Mouse (Mus musculus): ENCODE measurements around the gene Cacnb2. TPM values are rescaled to one million over a fixed set of nuclear protein-coding genes. Genes with fewer than 3 reads are reported as not detected.

Gene Cacnb2
- polyA plus RNA-seq, 1 experiment from 2014 or later: 2.7 TPM

DNA sequence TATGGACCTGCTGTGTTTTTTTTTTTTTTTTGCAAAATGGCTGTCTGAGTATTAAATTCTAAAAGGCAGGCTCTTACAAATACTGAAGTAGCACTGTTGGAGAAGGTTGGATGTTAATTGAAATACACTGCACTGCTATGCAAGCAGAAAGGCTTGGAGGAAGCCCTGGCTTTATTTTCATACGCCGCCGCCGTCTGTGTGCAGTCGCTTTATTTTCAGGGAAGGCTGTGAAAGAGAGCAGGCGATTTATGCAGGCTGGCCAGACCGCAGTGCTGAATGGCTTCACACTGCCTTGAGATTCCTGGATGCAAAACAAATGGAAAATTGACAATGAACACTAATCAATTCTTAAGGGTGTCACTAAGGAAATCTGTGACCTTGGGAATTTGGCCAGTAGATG, 137.5 kb downstream of the Cacnb2 start:
- Histone ChIP-seq H3K27me3 (ENCODE audit: poor library complexity, severe bottlenecking) (no peaks in the 10 kb centered on the region), H3K36me3 (replicated peaks) (no peaks in the 10 kb centered on the region), H3K27ac (no peak overlapping the region), H3K9me3 (no peaks in the 10 kb centered on the region), H3K4me1 (peaks cover 18% of the 10 kb centered on the region), H3K4me3 (no peak overlapping the region)
- WGBS: 70% methylated on average over 7 of the region's 7 CpGs
- DNase-seq (ENCODE audit: extremely low spot score, low spot score): no peak

DNA sequence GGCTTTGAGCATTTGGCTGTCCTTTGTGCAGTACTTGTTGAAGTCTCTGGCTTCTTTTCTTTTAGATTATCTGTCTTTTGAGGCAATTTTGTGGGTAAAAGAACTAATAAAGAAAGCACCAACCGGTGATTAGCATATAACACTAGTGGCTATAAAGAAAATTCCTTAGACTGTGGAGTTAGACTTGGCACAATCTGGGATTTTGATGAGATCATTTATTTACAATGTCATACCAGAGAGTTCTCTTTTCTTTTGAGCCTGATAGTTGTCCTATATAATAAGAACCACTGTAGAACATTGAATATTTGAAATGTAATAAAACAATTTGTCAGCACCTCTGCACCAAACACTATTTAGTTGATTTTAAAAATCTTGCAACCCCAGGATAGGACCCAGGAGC, 141.9 kb downstream of the Cacnb2 start:
- DNase-seq (ENCODE audit: extremely low spot score, low spot score): no peak
- Histone ChIP-seq H3K4me1 (peaks cover 7% of the 10 kb centered on the region; the same call in 1 of the 2 replicates), H3K27me3 (ENCODE audit: poor library complexity, severe bottlenecking) (no peaks in the 10 kb centered on the region), H3K36me3 (replicated peaks) (no peaks in the 10 kb centered on the region), H3K4me3 (no peak overlapping the region), H3K9me3 (no peaks in the 10 kb centered on the region), H3K27ac (no peak overlapping the region)
- WGBS: 92% methylated on average over 1 of the region's 1 CpGs

DNA sequence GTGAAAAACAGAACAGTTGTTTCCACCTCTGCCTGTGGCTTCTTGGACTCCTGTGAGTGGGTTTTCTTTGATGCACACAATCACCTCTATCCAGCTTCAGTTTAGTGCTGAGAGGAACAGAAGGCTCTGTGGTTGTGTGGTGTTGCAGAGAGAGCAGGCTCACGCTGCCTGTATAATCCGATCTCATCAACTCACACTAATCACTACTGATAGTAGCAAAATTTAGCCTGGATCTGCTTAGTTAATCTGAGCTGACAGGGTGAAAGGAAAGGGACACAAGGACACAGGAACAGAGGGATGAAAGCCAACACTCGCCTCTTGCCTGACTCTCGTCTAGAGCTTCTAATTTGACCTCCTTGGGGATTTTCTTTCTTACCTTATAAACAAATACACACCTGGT, 160.0 kb downstream of the Cacnb2 start:
- no peaks in the 10 kb centered on the region for H3K27me3 ChIP-seq (ENCODE audit: poor library complexity, severe bottlenecking)
- no peak overlapping the region for H3K27ac ChIP-seq
- DNase-seq (ENCODE audit: extremely low spot score, low spot score): no peak
- no peaks in the 10 kb centered on the region for H3K9me3 ChIP-seq
- no peak overlapping the region for H3K4me3 ChIP-seq
- H3K36me3 ChIP-seq (replicated peaks): no peaks in the 10 kb centered on the region
- WGBS: 53% methylated on average over 4 of the region's 4 CpGs
- H3K4me1 ChIP-seq: 0 out of 2 replicates have a peak, but pooled peaks cover 2% of the 10 kb centered on the region

DNA sequence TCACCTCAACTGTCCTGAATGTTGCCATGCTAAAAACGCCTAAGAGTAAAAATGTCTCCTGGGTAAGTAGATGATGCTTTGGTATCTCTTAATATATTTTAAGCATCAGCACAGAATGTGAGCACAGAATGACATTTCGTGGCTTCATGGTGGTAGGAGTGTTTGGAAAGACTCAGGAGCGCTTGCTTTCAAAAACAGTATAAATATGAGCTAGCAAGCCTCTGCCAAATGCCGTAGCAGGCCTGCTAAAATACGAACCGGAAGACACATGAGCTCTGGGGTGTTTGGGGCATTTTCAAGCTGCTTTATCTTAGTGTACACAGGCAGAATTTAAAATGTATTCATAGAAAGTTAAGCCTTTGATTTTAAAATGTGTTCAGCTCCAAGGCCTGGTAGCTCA, 161.0 kb downstream of the Cacnb2 start:
- no peak overlapping the region for H3K27ac ChIP-seq
- H3K9me3 ChIP-seq: no peaks in the 10 kb centered on the region
- DNase-seq (ENCODE audit: extremely low spot score, low spot score): no peak
- H3K4me1 ChIP-seq: 0 out of 2 replicates have a peak, but pooled peaks cover 2% of the 10 kb centered on the region
- WGBS: 93% methylated on average over 6 of the region's 6 CpGs
- H3K36me3 ChIP-seq (replicated peaks): no peaks in the 10 kb centered on the region
- no peak overlapping the region for H3K4me3 ChIP-seq
- H3K27me3 ChIP-seq (ENCODE audit: poor library complexity, severe bottlenecking): no peaks in the 10 kb centered on the region

DNA sequence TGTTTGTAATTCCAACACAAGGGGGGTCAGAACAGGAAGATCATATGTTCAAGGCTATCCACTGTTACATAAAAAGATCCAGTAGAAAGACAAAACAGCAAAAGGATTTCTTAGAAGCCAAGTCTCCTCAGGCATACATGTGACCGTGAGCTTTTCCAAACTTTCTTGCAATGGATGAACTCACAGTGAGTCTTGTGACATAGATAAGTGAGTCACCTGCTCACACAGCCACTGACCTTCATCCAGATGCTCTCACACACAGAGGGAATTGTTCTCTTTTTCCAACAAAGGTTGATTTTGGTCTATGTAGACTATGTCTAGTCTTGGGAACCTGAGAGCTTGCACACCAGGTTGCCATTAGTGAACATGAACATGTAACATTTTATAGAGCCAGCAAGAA, 166.6 kb downstream of the Cacnb2 start:
- Histone ChIP-seq H3K4me3 (no peak overlapping the region), H3K9me3 (no peaks in the 10 kb centered on the region), H3K4me1 (no peaks in the 10 kb centered on the region), H3K27ac (no peak overlapping the region), H3K27me3 (ENCODE audit: poor library complexity, severe bottlenecking) (no peaks in the 10 kb centered on the region), H3K36me3 (replicated peaks) (no peaks in the 10 kb centered on the region)
- 97% methylated on average over 1 of the region's 1 CpGs for WGBS
- DNase-seq (ENCODE audit: extremely low spot score, low spot score): no peak

DNA sequence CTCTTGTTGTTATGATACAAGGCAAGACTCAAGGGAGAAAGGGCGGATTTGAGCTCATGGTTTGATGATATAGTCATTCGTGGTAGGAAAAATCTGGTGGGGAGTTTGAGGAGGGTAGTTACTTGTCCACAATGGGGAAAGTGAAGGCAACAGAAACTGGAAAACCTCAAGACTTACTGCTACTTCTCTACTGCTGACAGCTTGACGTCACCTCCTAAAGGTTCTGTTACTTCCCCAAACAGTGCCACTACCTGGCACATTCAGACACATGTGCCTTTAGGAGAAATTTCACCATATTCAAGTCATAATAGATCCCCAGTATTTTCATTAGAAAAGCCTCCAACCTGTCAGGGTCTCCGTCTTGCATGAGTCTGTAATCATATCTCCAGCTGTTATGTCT, 167.7 kb downstream of the Cacnb2 start:
- H3K9me3 ChIP-seq: no peaks in the 10 kb centered on the region
- H3K27me3 ChIP-seq (ENCODE audit: poor library complexity, severe bottlenecking): no peaks in the 10 kb centered on the region
- DNase-seq (ENCODE audit: extremely low spot score, low spot score): no peak
- H3K36me3 ChIP-seq (replicated peaks): no peaks in the 10 kb centered on the region
- no peak overlapping the region for H3K27ac ChIP-seq
- 87% methylated on average over 4 of the region's 4 CpGs for WGBS
- H3K4me1 ChIP-seq: no peaks in the 10 kb centered on the region
- H3K4me3 ChIP-seq: no peak overlapping the region

DNA sequence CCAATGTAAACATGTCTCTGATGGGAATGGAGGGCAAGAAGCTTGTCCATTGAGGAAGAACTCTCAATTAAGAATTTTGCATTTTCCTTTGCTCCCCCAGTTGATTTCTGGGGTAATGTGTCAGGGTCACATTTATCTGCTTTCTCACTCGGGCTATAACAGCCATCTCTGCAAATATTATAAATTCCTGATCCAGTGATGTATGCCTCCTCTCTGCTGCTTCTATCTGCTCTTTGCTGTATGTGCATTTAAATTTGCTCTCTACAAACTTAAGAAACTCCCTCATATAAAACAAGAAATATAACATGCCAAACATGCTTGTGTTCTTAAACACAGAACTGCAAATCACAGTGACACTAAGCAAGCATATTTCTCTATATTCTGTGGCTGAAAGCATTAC, 171.5 kb downstream of the Cacnb2 start:
- H3K27me3 ChIP-seq (ENCODE audit: poor library complexity, severe bottlenecking): no peaks in the 10 kb centered on the region
- WGBS: 82% methylated on average over 1 of the region's 1 CpGs

DNA sequence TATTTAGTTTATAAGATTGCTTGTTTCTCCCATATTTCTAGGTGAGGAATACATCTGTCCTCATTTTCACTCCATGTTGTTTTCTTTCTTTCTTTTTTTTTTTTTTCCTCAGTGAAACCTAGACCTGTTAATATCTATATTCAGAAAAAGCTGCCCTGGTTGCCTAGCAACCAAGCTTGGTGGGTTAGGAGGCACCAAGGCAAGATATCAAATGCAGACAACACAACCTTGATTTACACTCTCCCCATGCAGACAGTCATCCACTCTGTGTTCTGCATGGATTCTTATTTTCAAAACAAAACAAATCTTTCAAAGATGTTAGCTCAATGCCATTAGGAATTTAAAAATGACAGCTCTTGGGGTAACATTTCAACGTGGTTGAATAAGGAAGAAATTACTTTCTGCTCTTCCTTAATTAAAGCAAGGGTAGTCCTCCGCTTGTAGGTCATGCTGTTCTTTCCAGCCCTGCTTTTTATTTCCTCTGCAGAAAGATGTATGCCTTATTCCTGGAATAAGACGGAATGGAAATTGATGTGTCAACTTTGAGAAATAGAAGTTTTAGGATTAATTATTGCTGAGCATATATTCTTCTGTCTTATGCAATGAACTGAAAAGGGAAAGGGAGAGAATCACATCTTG, 172.1 kb downstream of the Cacnb2 start:
- WGBS: 82% methylated on average over 3 of the region's 3 CpGs

More for the DNA sequence above, 171.5 kb downstream of the Cacnb2 start:
- H3K4me1 ChIP-seq: no peaks in the 10 kb centered on the region
- DNase-seq (ENCODE audit: extremely low spot score, low spot score): no peak
- no peak overlapping the region for H3K27ac ChIP-seq
- no peaks in the 10 kb centered on the region for H3K9me3 ChIP-seq
- H3K4me3 ChIP-seq: no peak overlapping the region
- H3K36me3 ChIP-seq (replicated peaks): no peaks in the 10 kb centered on the region

DNA sequence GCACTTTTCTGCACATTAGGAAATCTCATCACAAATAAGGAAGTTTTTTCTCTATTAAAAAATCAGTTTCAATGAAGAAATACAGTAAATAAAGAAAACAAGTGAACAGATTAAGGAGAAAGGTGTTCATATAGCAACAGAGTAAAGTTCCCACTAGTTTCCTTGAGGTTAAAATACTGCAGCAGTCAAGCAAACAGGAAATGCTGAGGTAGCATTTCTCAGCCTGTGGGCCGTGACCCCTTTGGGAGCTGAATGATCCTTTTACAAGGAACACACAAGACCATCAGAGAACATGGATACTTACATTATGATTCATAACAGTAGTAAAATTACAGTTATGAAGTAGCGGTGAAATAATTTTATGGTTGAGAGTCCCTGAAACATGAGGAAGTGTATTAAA, 185.1 kb downstream of the Cacnb2 start:
- H3K27ac ChIP-seq: no peak overlapping the region
- no peaks in the 10 kb centered on the region for H3K36me3 ChIP-seq (replicated peaks)
- H3K4me3 ChIP-seq: no peak overlapping the region
- no peaks in the 10 kb centered on the region for H3K27me3 ChIP-seq (ENCODE audit: poor library complexity, severe bottlenecking)
- DNase-seq (ENCODE audit: extremely low spot score, low spot score): no peak
- no peaks in the 10 kb centered on the region for H3K9me3 ChIP-seq
- WGBS: 86% methylated on average over 2 of the region's 2 CpGs
- H3K4me1 ChIP-seq: no peaks in the 10 kb centered on the region

More for the DNA sequence above, 172.1 kb downstream of the Cacnb2 start:
- no peak for DNase-seq (ENCODE audit: extremely low spot score, low spot score)
- Histone ChIP-seq H3K9me3 (no peaks in the 10 kb centered on the region), H3K27me3 (ENCODE audit: poor library complexity, severe bottlenecking) (no peaks in the 10 kb centered on the region), H3K4me3 (no peak overlapping the region), H3K36me3 (replicated peaks) (no peaks in the 10 kb centered on the region), H3K4me1 (no peaks in the 10 kb centered on the region), H3K27ac (no peak overlapping the region)

DNA sequence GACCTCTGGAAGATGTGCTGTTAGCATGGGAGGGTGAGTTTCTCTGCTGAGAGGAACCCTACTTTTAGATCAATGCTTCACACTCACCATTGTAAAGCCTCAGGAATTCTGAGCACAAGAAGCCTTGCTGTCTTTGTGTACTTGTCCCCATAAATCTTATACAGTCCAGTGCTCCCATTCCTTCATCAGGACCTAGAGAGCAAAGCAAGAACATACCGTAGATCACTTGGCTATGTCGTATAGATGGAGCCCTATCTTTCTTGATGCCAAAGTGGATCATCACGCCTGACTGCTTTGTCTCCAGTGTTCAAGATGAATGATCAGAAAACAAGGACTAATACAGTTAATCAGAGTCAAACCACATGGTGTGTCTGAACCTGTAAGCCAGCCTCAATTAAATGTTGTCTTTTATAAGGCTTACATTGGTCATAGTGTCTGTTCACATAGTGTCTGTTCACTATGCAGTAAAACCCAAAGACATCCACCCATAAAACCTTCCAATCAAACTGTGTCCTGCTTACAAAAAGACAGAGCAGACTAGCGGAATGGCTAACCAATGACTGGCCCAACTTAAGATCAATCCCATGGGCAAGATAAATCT, 198.7 kb downstream of the Cacnb2 start:
- Histone ChIP-seq H3K36me3 (replicated peaks) (no peaks in the 10 kb centered on the region), H3K9me3 (no peaks in the 10 kb centered on the region), H3K4me3 (no peak overlapping the region), H3K27ac (no peak overlapping the region), H3K27me3 (ENCODE audit: poor library complexity, severe bottlenecking) (no peaks in the 10 kb centered on the region), H3K4me1 (no peaks in the 10 kb centered on the region)
- no peak for DNase-seq (ENCODE audit: extremely low spot score, low spot score)
- 90% methylated on average over 4 of the region's 4 CpGs for WGBS

DNA sequence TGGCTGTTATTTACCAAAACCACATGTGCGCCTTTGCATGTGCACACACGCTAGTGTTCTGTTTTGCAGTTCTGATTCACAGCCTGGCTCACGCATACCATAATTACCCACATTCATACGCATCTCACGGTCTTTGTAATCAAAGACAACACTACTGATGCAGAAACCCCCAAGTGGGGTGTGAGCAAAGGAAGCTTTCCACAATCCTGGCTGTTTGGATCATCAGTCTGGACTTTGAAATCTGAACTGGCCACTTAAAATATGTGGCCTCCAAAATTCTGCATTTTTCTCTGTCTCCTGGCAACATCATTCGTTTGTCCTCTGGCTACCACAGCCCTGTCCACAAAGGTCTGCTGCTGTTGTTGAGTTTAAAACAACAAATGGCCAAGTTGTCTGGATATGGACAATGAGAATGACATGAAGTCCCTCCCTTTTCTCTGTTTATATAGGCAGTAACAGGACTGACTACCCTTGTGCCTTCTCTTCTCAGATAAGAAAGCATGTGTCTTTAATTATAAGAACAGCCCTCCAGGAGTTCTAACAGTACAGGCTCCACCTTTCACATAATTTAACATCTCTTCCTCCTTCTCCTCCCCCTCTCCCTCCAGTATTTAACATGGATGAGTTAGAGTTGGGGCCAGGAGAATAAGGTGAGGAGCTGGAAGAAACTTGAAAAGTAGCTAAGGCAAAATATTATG, 204.9 kb downstream of the Cacnb2 start:
- no peak for DNase-seq (ENCODE audit: extremely low spot score, low spot score)
- peak overlapping the region; percentile 20; the same call in 1 of the 2 replicates for H3K27ac ChIP-seq
- H3K4me1 ChIP-seq: peaks cover 14% of the 10 kb centered on the region

DNA sequence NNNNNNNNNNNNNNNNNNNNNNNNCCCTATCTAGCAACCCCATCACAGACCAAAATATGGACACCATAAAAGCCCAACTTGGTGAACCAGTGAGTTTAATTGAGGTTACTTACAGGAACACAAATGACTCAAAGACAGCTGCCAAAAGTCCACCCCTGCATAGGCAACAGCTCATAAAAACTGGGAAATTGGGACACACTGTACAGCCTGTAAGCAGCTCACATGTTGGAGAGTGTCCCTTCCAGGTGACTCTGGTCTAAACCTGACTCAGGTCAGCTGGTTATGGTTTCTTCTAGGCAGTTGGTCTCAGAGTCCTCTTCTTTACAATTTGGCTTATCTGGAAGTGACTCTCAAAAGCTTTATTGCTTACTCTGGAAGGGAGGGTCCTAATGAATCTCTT, 212.1 kb downstream of the Cacnb2 start:
- no peak overlapping the region for H3K4me3 ChIP-seq
- H3K4me1 ChIP-seq: no peaks in the 10 kb centered on the region
- no peak overlapping the region for H3K27ac ChIP-seq
- DNase-seq (ENCODE audit: extremely low spot score, low spot score): no peak
- no peaks in the 10 kb centered on the region for H3K9me3 ChIP-seq
- no peaks in the 10 kb centered on the region for H3K36me3 ChIP-seq (replicated peaks)
- no peaks in the 10 kb centered on the region for H3K27me3 ChIP-seq (ENCODE audit: poor library complexity, severe bottlenecking)

More for the DNA sequence above, 204.9 kb downstream of the Cacnb2 start:
- no peak overlapping the region for H3K4me3 ChIP-seq
- no peaks in the 10 kb centered on the region for H3K9me3 ChIP-seq
- H3K27me3 ChIP-seq (ENCODE audit: poor library complexity, severe bottlenecking): no peaks in the 10 kb centered on the region
- 67% methylated on average over 6 of the region's 6 CpGs for WGBS
- no peaks in the 10 kb centered on the region for H3K36me3 ChIP-seq (replicated peaks)

DNA sequence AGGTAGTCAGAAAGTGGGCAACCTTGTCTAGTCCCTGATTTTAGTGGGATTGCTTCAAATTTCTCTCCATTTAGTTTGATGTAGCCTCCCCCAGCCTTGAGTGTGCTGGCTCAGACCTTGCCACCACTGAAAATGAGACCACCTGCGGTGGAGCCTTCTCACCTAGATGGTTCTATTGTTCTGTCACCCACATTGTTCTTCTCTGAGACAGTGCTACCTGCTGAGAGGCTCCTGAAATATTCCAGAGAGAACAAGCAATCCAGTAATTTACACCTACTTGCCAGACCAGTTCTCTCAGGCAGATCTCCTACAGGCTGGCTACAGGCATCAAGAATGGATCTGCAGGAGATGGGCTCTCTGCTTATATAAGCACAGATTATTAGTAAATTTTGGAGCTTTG, 215.8 kb downstream of the Cacnb2 start:
- Histone ChIP-seq H3K27me3 (ENCODE audit: poor library complexity, severe bottlenecking) (no peaks in the 10 kb centered on the region), H3K4me3 (no peak overlapping the region), H3K27ac (no peak overlapping the region), H3K4me1 (peaks cover 7% of the 10 kb centered on the region), H3K9me3 (no peaks in the 10 kb centered on the region), H3K36me3 (replicated peaks) (no peaks in the 10 kb centered on the region)
- WGBS: 33% methylated on average over 1 of the region's 1 CpGs
- no peak for DNase-seq (ENCODE audit: extremely low spot score, low spot score)

Measured in forebrain, embryonic 10.5 days (tissue).